Mouse (Mus musculus) T-helper 2 cell (primary cell): ENCODE data around the gene Cdk5.
"Not testable (repeated sequence)": the region's sequence is repeated elsewhere in the genome, so short reads cannot be mapped to it uniquely, and the experiment has no call there.

Experiments
- in situ Hi-C: fragments of 300-600 bp; cut with MboI, MseI; formaldehyde crosslinking; loops from one replicate; pipeline ENCODE4 v1.15.1; 2025; ENCODE audit warnings: high pct_unique_total_duplicates

Cdk5 gene

GRCm38 (mm10) chr5:24400362-24400761 lies 23.0 kb downstream of the Cdk5 start:
- in situ Hi-C loops = no loop called here

GRCm38 (mm10) chr5:24399686-24400085 lies 23.6 kb downstream of the Cdk5 start:
- in situ Hi-C loops = no loop called here

GRCm38 (mm10) chr5:24396254-24396653 lies 27.1 kb downstream of the Cdk5 start:
- in situ Hi-C loops = not testable (repeated sequence)

- in situ Hi-C loops = loop anchor here (5.0 kb wide), 1 partner anchor 58 kb away; the partner anchor contains the start of gene Agap3
These were observed 29.0 kb downstream of the Cdk5 start for GRCm38 (mm10) chr5:24394165-24394894.

GRCm38 (mm10) chr5:24393392-24393997 lies 29.8 kb downstream of the Cdk5 start, which contains the start of gene Abcb8:
Gene Abcb8, plus strand, starts transcription at chr5:24393663.
- in situ Hi-C loops = loop anchor here (5.0 kb wide), 1 partner anchor 59 kb away; the partner anchor contains the start of gene Agap3

- in situ Hi-C loops = loop anchor here (5.0 kb wide), 1 partner anchor 60 kb away; the partner anchor contains the start of gene Agap3
These were observed 30.6 kb downstream of the Cdk5 start for GRCm38 (mm10) chr5:24392724-24393123.

- in situ Hi-C loops = loop anchor here (5.0 kb wide), 1 partner anchor 60 kb away; the partner anchor contains the start of gene Agap3
These were observed 31.5 kb downstream of the Cdk5 start, which contains the start of gene Atg9b for GRCm38 (mm10) chr5:24391864-24392263. Gene Atg9b, minus strand, starts transcription at chr5:24392143.

- in situ Hi-C loops = loop anchor here (5.0 to 10.0 kb wide), 2 partner anchors 63 to 225 kb away; partner anchors contain the start of genes Agap3 and Nupl2
These were observed 33.7 kb downstream of the Cdk5 start for GRCm38 (mm10) chr5:24389658-24390020.

GRCm38 (mm10) chr5:24389011-24389657 lies 34.2 kb downstream of the Cdk5 start:
- in situ Hi-C loops = loop anchor here (10.0 kb wide), 1 partner anchor 224 kb away; the partner anchor contains the start of gene Nupl2

- in situ Hi-C loops = loop anchor here (10.0 kb wide), 1 partner anchor 224 kb away; the partner anchor contains the start of gene Nupl2
These were observed 34.9 kb downstream of the Cdk5 start for GRCm38 (mm10) chr5:24388246-24388915.

GRCm38 (mm10) chr5:24387264-24388241 lies 35.8 kb downstream of the Cdk5 start:
- in situ Hi-C loops = loop anchor here (10.0 kb wide), 1 partner anchor 223 kb away; the partner anchor contains the start of gene Nupl2

GRCm38 (mm10) chr5:24385887-24386550 lies 37.3 kb downstream of the Cdk5 start:
- in situ Hi-C loops = loop anchor here (10.0 kb wide), 1 partner anchor 221 kb away; the partner anchor contains the start of gene Nupl2

GRCm38 (mm10) chr5:24385374-24385773 lies 38.0 kb downstream of the Cdk5 start:
- in situ Hi-C loops = loop anchor here (10.0 kb wide), 1 partner anchor 221 kb away; the partner anchor contains the start of gene Nupl2

- in situ Hi-C loops = loop anchor here (10.0 kb wide), 1 partner anchor 220 kb away; the partner anchor contains the start of gene Nupl2
These were observed 38.9 kb downstream of the Cdk5 start for GRCm38 (mm10) chr5:24384407-24384806.

- in situ Hi-C loops = loop anchor here (10.0 kb wide), 1 partner anchor 218 kb away; the partner anchor contains the start of gene Nupl2
These were observed 40.1 kb downstream of the Cdk5 start for GRCm38 (mm10) chr5:24383026-24383859.

GRCm38 (mm10) chr5:24381988-24382387 lies 41.3 kb downstream of the Cdk5 start:
- in situ Hi-C loops = loop anchor here (10.0 kb wide), 1 partner anchor 217 kb away; the partner anchor contains the start of gene Nupl2

- in situ Hi-C loops = loop anchor here (10.0 kb wide), 1 partner anchor 217 kb away; the partner anchor contains the start of gene Nupl2
These were observed 41.8 kb downstream of the Cdk5 start for GRCm38 (mm10) chr5:24381486-24381885.

- in situ Hi-C loops = loop anchor here (10.0 kb wide), 1 partner anchor 216 kb away; the partner anchor contains the start of gene Nupl2
These were observed 42.8 kb downstream of the Cdk5 start for GRCm38 (mm10) chr5:24380499-24380898.
